Mouse (Mus musculus) heart, embryonic 11.5 days (tissue): ENCODE measurements around the gene Ubp1. TPM values are rescaled to one million over a fixed set of nuclear protein-coding genes. Genes with fewer than 3 reads are reported as not detected.

Experiments
- ATAC-seq: fragments of 200-750 bp; cut with Nextera tagmentation; replicated peaks from 2 replicates; pipeline ENCODE4 v1.8.0; 2017; ENCODE audit warnings: moderate library complexity; ENCODE audit not compliant: insufficient number of reproducible peaks, low FRiP score, low TSS enrichment
- H3K27ac ChIP-seq: fragments of 300-500 bp; sonication (generic); 2 replicates; pipeline ENCODE4 v1.5.1; 2014; ENCODE audit warnings: mild to moderate bottlenecking, low read depth, low read length
- H3K27me3 ChIP-seq: fragments of 300-500 bp; sonication (generic); 2 replicates; pipeline ENCODE4 v1.6.1; 2014; ENCODE audit warnings: mild to moderate bottlenecking, low read length, mixed read lengths; ENCODE audit not compliant: control insufficient read depth, insufficient read depth
- H3K36me3 ChIP-seq: fragments of 300-500 bp; sonication (generic); 2 replicates; pipeline ENCODE4 v1.6.1; 2014; ENCODE audit warnings: mild to moderate bottlenecking, low read length, moderate library complexity, mixed read lengths; ENCODE audit not compliant: control insufficient read depth, insufficient read depth
- H3K4me1 ChIP-seq: fragments of 300-500 bp; sonication (generic); 2 replicates; pipeline ENCODE4 v1.6.1; 2014; ENCODE audit warnings: low read length; ENCODE audit not compliant: control insufficient read depth, insufficient read depth
- H3K4me2 ChIP-seq: fragments of 300-500 bp; sonication (generic); 2 replicates; pipeline ENCODE4 v1.6.1; 2014; ENCODE audit warnings: mild to moderate bottlenecking, moderate library complexity
- H3K4me3 ChIP-seq: fragments of 300-500 bp; sonication (generic); 2 replicates; pipeline ENCODE4 v1.5.1; 2014; ENCODE audit warnings: low read depth, low read length
- H3K9ac ChIP-seq: fragments of 300-500 bp; sonication (generic); 2 replicates; pipeline ENCODE4 v1.6.1; 2014; ENCODE audit warnings: mild to moderate bottlenecking, low read depth, low read length, moderate library complexity
- H3K9me3 ChIP-seq: fragments of 300-500 bp; sonication (generic); replicated peaks from 2 replicates; pipeline ENCODE4 v1.6.1; 2016; ENCODE audit warnings: low read length; ENCODE audit not compliant: control insufficient read depth
- WGBS: fragments of 180-500 bp; shearing (Covaris S2); extraction: QIAGEN DNeasy Blood & Tissue Kit; methylation state at CpG from one replicate; pipeline ENCODE4 v1.1.7; 2014; ENCODE audit not compliant: insufficient replicate concordance; 5-methylcytosine and 5-hydroxymethylcytosine counted together
- polyA plus RNA-seq: library from polyadenylated mRNA; unstranded; fragments of >200 nt; fragmentation: Nextera tagmentation; extraction: Ambion mirVana; gene quantifications from 2 replicates; pipeline ENCODE4 v1.2.1, GENCODE M21; 2014

The Ubp1 gene
- polyA plus RNA-seq, 1 experiment from 2014 or later, result 34.1 TPM

DNA sequence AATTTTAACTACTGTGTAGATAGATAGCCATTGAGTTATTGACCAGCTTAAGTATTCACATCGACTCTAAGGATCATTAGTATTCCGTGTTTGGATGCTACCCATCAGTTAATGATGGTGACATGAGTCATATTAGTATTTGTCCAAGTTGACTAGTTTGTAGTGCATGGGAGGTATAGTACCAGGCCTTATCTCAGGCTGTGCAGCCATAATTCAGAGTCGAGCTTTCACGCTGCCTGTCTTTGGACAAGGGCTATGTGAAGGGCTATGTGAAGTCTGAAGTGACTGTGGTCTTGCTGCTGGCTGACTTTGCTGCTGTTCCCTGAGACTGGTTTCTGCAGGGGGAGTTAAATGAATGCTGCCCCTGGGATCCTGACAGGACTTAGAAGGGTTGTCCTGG is 27.0 kb downstream of the Ubp1 start:
- no peak overlapping the region for H3K9ac ChIP-seq
- no peaks in the 10 kb centered on the region for H3K27me3 ChIP-seq
- peaks cover 15% of the 10 kb centered on the region for H3K36me3 ChIP-seq
- H3K4me1 ChIP-seq, result no peaks in the 10 kb centered on the region
- H3K9me3 ChIP-seq, result no peaks in the 10 kb centered on the region
- H3K4me3 ChIP-seq, result no peak overlapping the region
- WGBS, result 95% methylated on average over 4 of the region's 4 CpGs
- H3K27ac ChIP-seq, result no peak overlapping the region
- ATAC-seq, result no peak
- no peak overlapping the region for H3K4me2 ChIP-seq

DNA sequence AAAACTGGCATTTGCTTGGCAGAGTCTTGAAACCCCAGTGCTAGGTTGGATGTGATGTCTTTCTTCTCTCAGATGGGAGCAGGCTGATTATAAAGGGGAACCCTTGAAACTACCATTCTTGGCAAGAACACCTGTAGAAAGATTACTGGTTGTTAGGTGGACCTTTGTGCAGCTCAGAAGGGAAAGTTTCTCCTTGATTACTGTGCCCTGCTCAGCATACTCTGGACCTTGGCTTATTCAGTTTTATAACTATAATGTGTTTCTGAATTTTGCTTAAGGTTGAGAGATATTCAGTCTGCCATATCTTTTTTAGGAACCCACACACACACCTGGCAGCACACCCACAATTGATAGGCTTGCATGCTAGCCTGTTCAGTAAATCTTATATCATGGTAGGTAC is 33.0 kb downstream of the Ubp1 start:
- H3K4me2 ChIP-seq, result no peak overlapping the region
- H3K36me3 ChIP-seq, result peaks cover 29% of the 10 kb centered on the region
- H3K9ac ChIP-seq, result no peak overlapping the region
- no peaks in the 10 kb centered on the region for H3K9me3 ChIP-seq
- H3K4me1 ChIP-seq, result no peaks in the 10 kb centered on the region
- no peaks in the 10 kb centered on the region for H3K27me3 ChIP-seq
- no peak for ATAC-seq
- H3K4me3 ChIP-seq, result no peak overlapping the region
- H3K27ac ChIP-seq, result no peak overlapping the region

DNA sequence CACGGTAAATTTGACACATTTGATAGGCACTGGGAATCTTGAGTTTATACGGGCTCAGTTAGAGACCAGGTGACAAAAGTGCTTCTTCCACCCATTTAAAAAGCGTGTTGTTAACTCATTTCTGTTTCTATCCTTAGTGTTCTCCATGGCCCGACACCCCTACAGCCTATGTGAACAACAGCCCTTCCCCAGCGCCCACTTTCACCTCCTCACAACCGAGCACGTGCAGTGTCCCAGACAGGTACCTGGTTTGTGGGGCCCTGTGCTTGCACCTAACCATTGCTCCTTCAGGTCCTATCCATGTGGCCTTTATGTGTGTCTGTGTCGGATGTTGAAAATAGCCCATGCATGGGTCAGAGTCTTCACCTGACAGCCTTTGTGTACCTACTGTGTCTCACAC is 33.7 kb downstream of the Ubp1 start:
- ATAC-seq, result no peak
- H3K27me3 ChIP-seq, result no peaks in the 10 kb centered on the region
- H3K4me2 ChIP-seq, result no peak overlapping the region
- H3K36me3 ChIP-seq, result peaks cover 34% of the 10 kb centered on the region
- no peaks in the 10 kb centered on the region for H3K4me1 ChIP-seq
- no peak overlapping the region for H3K4me3 ChIP-seq
- no peaks in the 10 kb centered on the region for H3K9me3 ChIP-seq
- H3K9ac ChIP-seq, result no peak overlapping the region
- WGBS, result 95% methylated on average over 8 of the region's 8 CpGs
- H3K27ac ChIP-seq, result no peak overlapping the region

DNA sequence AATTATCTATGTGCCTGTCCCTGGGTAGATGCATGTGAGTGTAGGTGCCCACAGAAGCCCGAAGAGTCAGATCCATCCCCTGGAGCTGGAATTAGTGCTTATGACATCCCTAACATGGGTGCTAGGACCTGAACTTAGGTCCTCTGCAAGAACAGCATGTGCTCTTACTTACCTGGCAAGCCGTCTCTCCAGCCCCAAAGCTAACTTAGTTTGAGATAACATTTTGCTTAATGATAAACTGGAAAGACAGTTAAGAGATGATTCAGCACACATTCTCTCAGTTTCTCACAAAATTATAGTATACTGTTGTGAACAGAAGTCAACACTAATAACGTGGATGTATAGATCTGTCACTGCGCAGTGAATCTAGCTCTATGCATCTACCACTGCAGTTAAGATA is 36.1 kb downstream of the Ubp1 start:
- Histone ChIP-seq H3K27ac (no peak overlapping the region), H3K4me2 (no peak overlapping the region), H3K4me1 (no peaks in the 10 kb centered on the region), H3K9me3 (no peaks in the 10 kb centered on the region), H3K9ac (no peak overlapping the region), H3K27me3 (no peaks in the 10 kb centered on the region), H3K4me3 (no peak overlapping the region), H3K36me3 (peaks cover 33% of the 10 kb centered on the region)
- 91% methylated on average over 4 of the region's 4 CpGs for WGBS
- ATAC-seq, result no peak

DNA sequence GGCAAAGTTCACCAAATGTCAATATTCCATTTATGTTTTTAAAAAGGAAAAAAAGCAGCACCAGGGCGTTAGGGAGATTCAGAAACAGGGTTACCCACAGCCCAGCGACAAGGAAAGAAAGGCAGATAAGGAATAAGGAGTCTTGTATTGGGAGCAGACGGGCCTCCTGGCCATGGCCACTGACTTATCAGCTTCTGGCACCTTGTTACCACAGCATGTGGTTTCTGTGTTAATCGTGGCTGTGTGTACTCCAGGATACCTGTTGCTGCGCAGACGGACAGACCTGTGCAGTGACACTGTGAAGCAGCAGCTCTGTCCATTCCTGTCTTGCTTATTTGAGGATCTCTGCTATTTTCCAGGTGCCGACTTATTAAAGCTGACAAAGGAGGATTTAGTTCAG is 38.2 kb downstream of the Ubp1 start:
- H3K4me3 ChIP-seq, result peak overlapping the region; percentile 20; the same call in 1 of the 2 replicates
- H3K36me3 ChIP-seq, result peaks cover 32% of the 10 kb centered on the region
- H3K27me3 ChIP-seq, result no peaks in the 10 kb centered on the region
- no peak overlapping the region for H3K9ac ChIP-seq
- H3K4me1 ChIP-seq, result no peaks in the 10 kb centered on the region
- peak overlapping the region; percentile 73 for H3K27ac ChIP-seq
- peak; percentile 96 for ATAC-seq
- H3K9me3 ChIP-seq, result no peaks in the 10 kb centered on the region
- peak overlapping the region; percentile 43 for H3K4me2 ChIP-seq
- WGBS, result 64% methylated on average over 7 of the region's 7 CpGs

DNA sequence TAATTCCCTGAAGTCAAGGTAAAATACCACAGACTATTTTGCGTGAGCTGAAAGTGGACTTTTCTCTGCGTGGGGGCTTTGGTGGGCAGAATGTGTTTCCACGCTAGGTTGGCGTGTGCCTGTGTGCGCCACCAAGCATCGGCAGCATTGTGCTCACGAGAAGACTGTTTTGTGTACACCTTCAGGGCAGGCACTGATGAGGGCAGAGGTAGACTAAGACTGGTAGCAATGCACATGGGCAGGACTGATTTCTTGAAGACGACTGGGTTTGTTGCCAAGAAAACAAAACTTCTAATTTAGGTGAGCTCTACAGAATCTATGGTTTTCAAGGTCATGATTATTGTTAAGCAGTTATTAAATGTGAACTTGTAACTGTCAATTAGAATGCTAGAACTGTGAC is 38.7 kb downstream of the Ubp1 start:
- no peak for ATAC-seq
- Histone ChIP-seq H3K27ac (peak overlapping the region; percentile 73), H3K9me3 (no peaks in the 10 kb centered on the region), H3K4me3 (peak overlapping the region; percentile 20; the same call in 1 of the 2 replicates), H3K27me3 (no peaks in the 10 kb centered on the region), H3K4me2 (peak overlapping the region; percentile 43), H3K4me1 (no peaks in the 10 kb centered on the region), H3K9ac (no peak overlapping the region), H3K36me3 (peaks cover 33% of the 10 kb centered on the region)
- 90% methylated on average over 8 of the region's 8 CpGs for WGBS

DNA sequence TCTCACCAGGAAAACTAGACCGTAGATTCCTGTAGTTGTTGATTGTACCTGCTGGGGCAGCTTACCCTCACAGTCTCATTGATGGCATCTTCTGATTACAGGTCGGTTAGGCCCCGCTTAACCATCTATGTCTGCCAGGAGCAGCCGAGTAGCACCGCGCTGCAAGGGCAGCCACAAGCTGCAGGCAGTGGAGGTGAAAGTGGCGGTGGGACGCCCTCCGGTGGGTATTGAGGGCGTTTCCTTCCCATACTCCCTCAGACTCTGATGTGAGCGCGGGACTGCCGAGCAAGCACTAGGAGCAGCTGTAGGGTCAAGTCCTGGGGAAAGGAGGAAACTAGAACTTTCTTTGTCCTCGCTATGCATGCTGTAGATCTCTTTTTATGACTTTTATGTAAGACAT is 39.3 kb downstream of the Ubp1 start:
- H3K9ac ChIP-seq, result no peak overlapping the region
- no peaks in the 10 kb centered on the region for H3K27me3 ChIP-seq
- peak overlapping the region; percentile 43; the same call in 1 of the 2 replicates for H3K4me2 ChIP-seq
- H3K27ac ChIP-seq, result no peak overlapping the region; the same call in 1 of the 2 replicates
- ATAC-seq, result no peak
- 82% methylated on average over 14 of the region's 14 CpGs for WGBS
- H3K36me3 ChIP-seq, result peaks cover 33% of the 10 kb centered on the region
- no peaks in the 10 kb centered on the region for H3K9me3 ChIP-seq
- H3K4me1 ChIP-seq, result no peaks in the 10 kb centered on the region
- H3K4me3 ChIP-seq, result peak overlapping the region; percentile 20; the same call in 1 of the 2 replicates

DNA sequence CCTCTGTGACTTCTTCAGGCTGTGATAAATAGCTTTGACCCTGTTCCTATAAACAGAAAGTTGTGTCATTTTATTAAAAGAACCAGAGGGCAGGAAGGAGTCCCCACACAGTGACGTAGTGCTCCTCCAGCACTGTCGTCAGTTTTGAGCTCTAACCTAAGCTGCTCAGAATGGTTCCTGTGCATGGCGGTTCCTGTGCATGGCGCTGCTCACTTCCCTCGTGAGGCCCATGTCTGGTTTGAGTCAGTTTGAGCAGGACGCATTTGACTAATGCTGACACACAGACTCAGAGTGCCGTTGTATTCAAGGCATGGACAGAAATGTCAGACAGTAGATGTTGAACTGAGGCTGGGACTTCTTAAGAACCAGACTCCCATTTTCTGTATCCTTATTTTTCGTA is 40.9 kb downstream of the Ubp1 start:
- no peaks in the 10 kb centered on the region for H3K27me3 ChIP-seq

DNA sequence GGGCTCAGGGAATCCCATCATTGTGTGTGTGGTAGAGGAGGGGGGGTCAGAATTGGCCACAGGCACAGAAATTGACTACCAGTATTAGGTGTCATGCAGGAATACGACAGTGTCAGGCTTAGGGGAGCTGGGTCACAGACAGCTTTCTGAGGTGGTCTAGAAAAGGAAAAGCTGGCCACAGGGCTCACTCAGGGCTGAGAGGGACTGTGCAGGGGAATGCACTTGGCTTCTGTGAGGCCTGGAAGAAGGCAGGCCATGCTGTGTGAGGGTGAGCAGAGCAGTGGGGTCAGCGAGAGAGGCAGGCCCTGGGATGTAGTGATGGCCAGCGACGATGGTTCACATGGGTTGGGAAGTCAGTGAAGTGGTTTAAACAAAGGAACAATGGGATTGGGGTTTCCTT is 43.1 kb downstream of the Ubp1 start:
- Histone ChIP-seq H3K4me3 (no peak overlapping the region), H3K4me2 (no peak overlapping the region), H3K27ac (no peak overlapping the region), H3K27me3 (no peaks in the 10 kb centered on the region), H3K36me3 (peaks cover 24% of the 10 kb centered on the region), H3K9me3 (no peaks in the 10 kb centered on the region), H3K9ac (no peak overlapping the region), H3K4me1 (no peaks in the 10 kb centered on the region)
- ATAC-seq, result no peak
- WGBS, result 93% methylated on average over 4 of the region's 4 CpGs

More for the DNA sequence above, 40.9 kb downstream of the Ubp1 start:
- H3K4me3 ChIP-seq, result no peak overlapping the region
- no peak overlapping the region for H3K9ac ChIP-seq
- 76% methylated on average over 8 of the region's 8 CpGs for WGBS
- no peaks in the 10 kb centered on the region for H3K9me3 ChIP-seq
- H3K4me1 ChIP-seq, result no peaks in the 10 kb centered on the region
- no peak overlapping the region for H3K27ac ChIP-seq
- no peak for ATAC-seq
- peaks cover 28% of the 10 kb centered on the region for H3K36me3 ChIP-seq
- no peak overlapping the region for H3K4me2 ChIP-seq
